Mouse (Mus musculus): Measurements from ENCODE around the gene Trpc2. TPM values are rescaled to one million over a fixed set of nuclear protein-coding genes. Genes with fewer than 3 reads are reported as not detected.

The Trpc2 gene
- total RNA-seq, 2 experiments from 2014 or later, result 0.27 to 2.3 TPM

Other genes starting within 250 kb of the Trpc2 start
- gene Inppl1, start 244.9 kb upstream of the Trpc2 start, total RNA-seq (2021), result 10 to 100 TPM; 33.2 to 37.5 TPM
- gene Folr2, start 225.9 kb upstream of the Trpc2 start, total RNA-seq (2021), result under 1 TPM in 1 of 2 experiments, not detected in 1; 0.39 TPM
- 10 to 100 TPM; 31.0 to 31.7 TPM for gene Anapc15, start 219.4 kb upstream of the Trpc2 start, total RNA-seq (2021)
- gene Folr1, start 212.3 kb upstream of the Trpc2 start, total RNA-seq (2021), result 1 to 10 TPM; 1.0 to 1.2 TPM
- 100 to 1,000 TPM in 1 of 2 experiments, 10 to 100 TPM in 1; 98.0 to 105 TPM for gene Lamtor1, start 177.2 kb upstream of the Trpc2 start, total RNA-seq (2021)
- gene Tomt, start 176.8 kb upstream of the Trpc2 start, total RNA-seq (2021), result under 1 TPM in 1 of 2 experiments, not detected in 1; 0.18 TPM
- 1 to 10 TPM; 5.2 to 5.3 TPM for gene Lrrc51, start 149.2 kb upstream of the Trpc2 start, total RNA-seq (2021)
- gene Numa1, start 149.0 kb upstream of the Trpc2 start, total RNA-seq (2021), result 100 to 1,000 TPM in 1 of 2 experiments, 10 to 100 TPM in 1; 79.2 to 102 TPM
- 10 to 100 TPM in 1 of 2 experiments, 1 to 10 TPM in 1; 3.7 to 10.6 TPM for gene Il18bp, start 64.4 kb upstream of the Trpc2 start, total RNA-seq (2021)
- 10 to 100 TPM; 40.2 to 48.5 TPM for gene Rnf121, start 17.6 kb upstream of the Trpc2 start, total RNA-seq (2021)
- gene Xndc1, start 17.6 kb upstream of the Trpc2 start, total RNA-seq (2021), result 10 to 100 TPM; 19.9 to 32.1 TPM
- gene Xntrpc, start 17.4 kb upstream of the Trpc2 start, total RNA-seq (2021), result 1 to 10 TPM; 1.2 TPM
- not detected for gene Art1, start 18.6 kb downstream of the Trpc2 start, total RNA-seq (2021)
- gene Art5, start 26.4 kb downstream of the Trpc2 start, total RNA-seq (2021), result not detected
- gene Chrna10, start 33.7 kb downstream of the Trpc2 start, total RNA-seq (2021), result under 1 TPM; 0.45 to 0.52 TPM
- gene Nup98, start 127.1 kb downstream of the Trpc2 start, total RNA-seq (2021), result 10 to 100 TPM; 34.0 to 44.5 TPM
- gene Pgap2, start 127.1 kb downstream of the Trpc2 start, total RNA-seq (2021), result 10 to 100 TPM; 22.1 to 23.1 TPM
- 10 to 100 TPM; 25.5 to 31.0 TPM for gene Rhog, start 172.9 kb downstream of the Trpc2 start, total RNA-seq (2021)
- 10 to 100 TPM; 88.5 to 92.8 TPM for gene Stim1, start 184.7 kb downstream of the Trpc2 start, total RNA-seq (2021)

All from left cerebral cortex, postnatal 36 days (tissue).